Mouse (Mus musculus) liver, embryonic 16.5 days (tissue): ENCODE measurements around the gene Scn5a. TPM values are rescaled to one million over a fixed set of nuclear protein-coding genes. Genes with fewer than 3 reads are reported as not detected.

Source experiments
- ATAC-seq: fragments of 200-750 bp; cut with Nextera tagmentation; 2 replicates; pipeline ENCODE4 v1.8.0; 2017; ENCODE audit warnings: low read depth, mild to moderate bottlenecking, moderate number of reproducible peaks, moderate library complexity
- H3K27ac ChIP-seq: fragments of 300-500 bp; sonication (generic); 2 replicates; pipeline ENCODE4 v1.5.1; 2014; ENCODE audit warnings: mild to moderate bottlenecking, low read length
- H3K27me3 ChIP-seq: fragments of 300-500 bp; sonication (generic); 2 replicates; pipeline ENCODE4 v1.6.1; 2014; ENCODE audit warnings: low read depth, low read length, mixed read lengths; ENCODE audit not compliant: control insufficient read depth, insufficient read depth
- H3K36me3 ChIP-seq: fragments of 300-500 bp; sonication (generic); 2 replicates; pipeline ENCODE4 v1.6.1; 2014; ENCODE audit warnings: mild to moderate bottlenecking; ENCODE audit not compliant: control insufficient read depth, insufficient read depth
- H3K4me1 ChIP-seq: fragments of 300-500 bp; sonication (generic); 2 replicates; pipeline ENCODE4 v1.6.1; 2014; ENCODE audit warnings: low read depth, low read length, mixed read lengths; ENCODE audit not compliant: control insufficient read depth
- H3K4me2 ChIP-seq: fragments of 300-500 bp; sonication (generic); 2 replicates; pipeline ENCODE4 v1.6.1; 2014; ENCODE audit warnings: low read depth, low read length, mixed read lengths
- H3K4me3 ChIP-seq: fragments of 300-500 bp; sonication (generic); 2 replicates; pipeline ENCODE4 v1.5.1; 2014; ENCODE audit warnings: low read depth, mild to moderate bottlenecking, low read length
- H3K9ac ChIP-seq: fragments of 300-500 bp; sonication (generic); 2 replicates; pipeline ENCODE4 v1.6.1; 2014; ENCODE audit warnings: low read depth, low read length
- H3K9me3 ChIP-seq: fragments of 300-500 bp; sonication (generic); replicated peaks from 2 replicates; pipeline ENCODE4 v1.6.1; 2016; ENCODE audit warnings: low read length; ENCODE audit not compliant: control insufficient read depth
- WGBS: fragments of 180-500 bp; shearing (Covaris S2); extraction: QIAGEN DNeasy Blood & Tissue Kit; methylation state at CpG from one replicate; pipeline ENCODE4 v1.1.7; 2014; ENCODE audit not compliant: insufficient replicate concordance; 5-methylcytosine and 5-hydroxymethylcytosine counted together
- polyA plus RNA-seq: library from polyadenylated mRNA; unstranded; fragments of >200 nt; fragmentation: Nextera tagmentation; extraction: Ambion mirVana; gene quantifications from 2 replicates; pipeline ENCODE4 v1.2.1, GENCODE M21; 2015

The Scn5a gene
- polyA plus RNA-seq, 1 experiment from 2014 or later, result 0.11 TPM

DNA sequence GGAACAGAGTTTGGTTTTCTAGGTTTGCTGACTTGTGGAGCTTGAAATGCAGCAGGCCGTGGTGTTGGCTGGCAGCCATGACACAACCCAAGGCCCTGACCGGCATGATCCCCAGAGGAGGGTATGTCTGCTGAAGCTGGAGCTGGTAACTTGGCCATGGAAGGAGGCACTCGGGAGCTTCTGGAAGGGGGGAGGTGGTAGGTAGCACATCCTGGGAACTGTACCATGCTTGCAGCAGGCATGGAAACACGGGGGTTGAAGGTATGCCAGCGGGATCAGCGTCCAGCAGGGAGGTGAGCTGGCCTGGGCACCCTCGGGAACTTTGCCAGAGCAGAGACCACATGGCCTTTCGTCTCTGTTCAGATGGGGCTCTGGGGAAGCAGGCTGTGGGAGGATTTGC is 55.5 kb downstream of the Scn5a start:
- no peak overlapping the region for H3K9ac ChIP-seq
- H3K9me3 ChIP-seq, result 0 out of 2 replicates have a peak, but pooled peaks cover 3% of the 10 kb centered on the region
- H3K4me3 ChIP-seq, result no peak overlapping the region
- 72% methylated on average over 8 of the region's 8 CpGs for WGBS
- H3K27me3 ChIP-seq, result no peaks in the 10 kb centered on the region
- H3K4me2 ChIP-seq, result no peak overlapping the region
- no peaks in the 10 kb centered on the region for H3K4me1 ChIP-seq
- no peak for ATAC-seq
- no peaks in the 10 kb centered on the region for H3K36me3 ChIP-seq
- H3K27ac ChIP-seq, result no peak overlapping the region

- Histone ChIP-seq H3K36me3 (no peaks in the 10 kb centered on the region), H3K4me3 (no peak overlapping the region), H3K4me2 (no peak overlapping the region), H3K9ac (no peak overlapping the region), H3K9me3 (no peaks in the 10 kb centered on the region), H3K27me3 (no peaks in the 10 kb centered on the region; the same call in 1 of the 2 replicates), H3K27ac (no peak overlapping the region), H3K4me1 (no peaks in the 10 kb centered on the region)
- WGBS, result 58% methylated on average over 23 of the region's 23 CpGs
- no peak for ATAC-seq
These were observed 59.7 kb downstream of the Scn5a start for GRCm38 (mm10) chr9:119519116-119519515.

GRCm38 (mm10) chr9:119518177-119518576 is 60.6 kb downstream of the Scn5a start:
- H3K27me3 ChIP-seq, result no peaks in the 10 kb centered on the region; the same call in 1 of the 2 replicates
- H3K27ac ChIP-seq, result no peak overlapping the region
- 63% methylated on average over 8 of the region's 8 CpGs for WGBS
- ATAC-seq, result no peak
- no peaks in the 10 kb centered on the region for H3K36me3 ChIP-seq
- H3K9ac ChIP-seq, result no peak overlapping the region
- no peaks in the 10 kb centered on the region for H3K4me1 ChIP-seq
- no peak overlapping the region for H3K4me2 ChIP-seq
- no peak overlapping the region for H3K4me3 ChIP-seq
- H3K9me3 ChIP-seq, result no peaks in the 10 kb centered on the region

GRCm38 (mm10) chr9:119517467-119517866 is 61.3 kb downstream of the Scn5a start:
- Histone ChIP-seq H3K4me3 (no peak overlapping the region), H3K4me2 (no peak overlapping the region), H3K4me1 (no peaks in the 10 kb centered on the region), H3K9ac (no peak overlapping the region), H3K27me3 (no peaks in the 10 kb centered on the region; the same call in 1 of the 2 replicates), H3K9me3 (no peaks in the 10 kb centered on the region), H3K36me3 (no peaks in the 10 kb centered on the region), H3K27ac (no peak overlapping the region)
- ATAC-seq, result no peak
- 40% methylated on average over 20 of the region's 20 CpGs for WGBS

DNA sequence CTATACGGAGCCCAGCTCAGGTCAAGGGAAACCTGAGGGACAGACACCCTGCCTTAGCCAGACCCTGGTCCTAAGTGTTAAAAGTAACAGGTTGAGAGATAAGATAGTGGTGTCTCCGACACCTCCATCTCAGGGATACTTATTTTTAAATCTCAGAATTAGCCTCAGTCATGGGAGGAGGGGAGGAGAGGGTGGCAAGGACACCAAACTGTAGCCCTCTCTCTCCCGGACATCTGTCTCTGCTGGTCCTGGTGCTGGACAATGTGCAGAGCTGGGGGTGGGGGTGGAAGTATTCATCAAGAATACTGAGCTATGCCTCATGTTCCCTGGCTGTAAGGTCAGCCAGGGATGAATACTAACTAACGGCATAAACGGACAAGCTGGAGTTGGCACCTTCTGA is 62.0 kb downstream of the Scn5a start:
- no peaks in the 10 kb centered on the region; the same call in 1 of the 2 replicates for H3K27me3 ChIP-seq
- H3K4me1 ChIP-seq, result no peaks in the 10 kb centered on the region
- H3K36me3 ChIP-seq, result no peaks in the 10 kb centered on the region
- no peak overlapping the region for H3K9ac ChIP-seq
- WGBS, result 45% methylated on average over 5 of the region's 5 CpGs
- no peaks in the 10 kb centered on the region for H3K9me3 ChIP-seq
- H3K4me2 ChIP-seq, result no peak overlapping the region
- ATAC-seq, result no peak
- H3K4me3 ChIP-seq, result no peak overlapping the region
- no peak overlapping the region for H3K27ac ChIP-seq

- Histone ChIP-seq H3K4me1 (no peaks in the 10 kb centered on the region), H3K27me3 (no peaks in the 10 kb centered on the region; the same call in 1 of the 2 replicates), H3K27ac (no peak overlapping the region), H3K4me3 (no peak overlapping the region), H3K9ac (no peak overlapping the region), H3K4me2 (no peak overlapping the region), H3K36me3 (no peaks in the 10 kb centered on the region), H3K9me3 (no peaks in the 10 kb centered on the region)
- ATAC-seq, result no peak
- WGBS, result 68% methylated on average over 9 of the region's 9 CpGs
These were observed 63.4 kb downstream of the Scn5a start for GRCm38 (mm10) chr9:119515454-119515853.

DNA sequence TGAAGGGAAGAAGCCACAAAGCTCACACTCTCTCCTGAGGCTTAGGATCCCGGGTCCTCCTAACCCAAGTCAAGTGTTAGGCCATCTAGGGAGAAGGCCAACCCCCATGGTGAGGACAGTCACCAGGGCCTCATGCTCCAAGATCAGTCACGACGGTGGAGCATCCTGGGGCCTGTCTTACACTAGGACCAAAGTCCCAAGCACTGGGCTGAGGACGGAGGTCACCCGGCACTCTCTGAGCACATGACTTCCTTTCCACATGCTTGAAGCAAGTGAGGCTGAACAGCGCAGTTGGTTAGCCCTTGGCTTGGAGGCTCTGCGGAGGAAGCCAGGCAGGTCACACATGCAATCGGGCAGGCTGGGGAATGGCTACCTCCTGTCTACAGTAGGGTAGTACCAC is 63.8 kb downstream of the Scn5a start:
- Histone ChIP-seq H3K36me3 (no peaks in the 10 kb centered on the region), H3K4me1 (no peaks in the 10 kb centered on the region), H3K4me2 (no peak overlapping the region), H3K9me3 (no peaks in the 10 kb centered on the region), H3K27me3 (no peaks in the 10 kb centered on the region; the same call in 1 of the 2 replicates), H3K27ac (no peak overlapping the region), H3K4me3 (no peak overlapping the region), H3K9ac (no peak overlapping the region)
- no peak for ATAC-seq
- 63% methylated on average over 8 of the region's 8 CpGs for WGBS

DNA sequence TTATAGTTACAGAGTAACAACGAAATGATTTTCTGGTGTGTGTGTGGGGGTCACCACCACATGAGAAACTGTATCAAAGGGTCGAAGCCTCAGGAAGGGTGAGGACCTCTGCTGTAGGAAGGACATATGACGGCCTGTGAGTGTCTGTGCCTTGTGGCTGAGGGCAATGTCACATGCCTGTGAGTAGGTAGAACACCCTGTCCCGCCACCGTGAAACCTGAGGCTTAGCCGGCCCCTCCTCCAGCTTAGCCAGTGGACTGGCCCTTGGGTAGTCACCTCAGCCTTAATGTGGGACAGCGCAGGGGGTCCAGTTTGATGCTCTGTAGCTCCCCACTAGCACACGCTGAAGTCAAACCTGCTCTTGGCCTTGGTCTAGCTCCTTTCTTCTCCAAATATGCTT is 65.0 kb downstream of the Scn5a start:
- Histone ChIP-seq H3K27me3 (no peaks in the 10 kb centered on the region; the same call in 1 of the 2 replicates), H3K4me1 (no peaks in the 10 kb centered on the region), H3K27ac (no peak overlapping the region), H3K4me3 (no peak overlapping the region), H3K36me3 (no peaks in the 10 kb centered on the region), H3K4me2 (no peak overlapping the region), H3K9me3 (no peaks in the 10 kb centered on the region), H3K9ac (no peak overlapping the region)
- ATAC-seq, result no peak
- 70% methylated on average over 8 of the region's 8 CpGs for WGBS

GRCm38 (mm10) chr9:119512993-119513392 is 65.8 kb downstream of the Scn5a start:
- ATAC-seq, result no peak
- WGBS, result 62% methylated on average over 9 of the region's 9 CpGs
- H3K4me3 ChIP-seq, result no peak overlapping the region
- no peak overlapping the region for H3K9ac ChIP-seq
- no peaks in the 10 kb centered on the region for H3K36me3 ChIP-seq
- no peak overlapping the region for H3K4me2 ChIP-seq
- no peaks in the 10 kb centered on the region for H3K4me1 ChIP-seq
- H3K27ac ChIP-seq, result no peak overlapping the region
- no peaks in the 10 kb centered on the region; the same call in 1 of the 2 replicates for H3K27me3 ChIP-seq
- no peaks in the 10 kb centered on the region for H3K9me3 ChIP-seq
